Mouse (Mus musculus) hematopoietic stem cell, adult 5-6 weeks (primary cell): ENCODE measurements around the gene Rtf1. TPM values are rescaled to one million over a fixed set of nuclear protein-coding genes. Genes with fewer than 3 reads are reported as not detected.
"Not testable (repeated sequence)": the region's sequence is repeated elsewhere in the genome, so short reads cannot be mapped to it uniquely, and the experiment has no call there.

Source experiments
- ATAC-seq, 2 experiments: fragments of 125-278 bp in 1 of 2; replicated peaks in 1 of 2; 2 replicates each; pipeline ENCODE4 v1.8.0; 2016 to 2017; ENCODE audit warnings: inconsistent platforms in 2 of 2, mild to moderate bottlenecking in 2 of 2, moderate number of reproducible peaks in 2 of 2, low read depth in 1 of 2, moderate TSS enrichment in 1 of 2; ENCODE audit not compliant: low FRiP score in 2 of 2, poor library complexity in 2 of 2, severe bottlenecking in 2 of 2, insufficient read depth in 1 of 2, low TSS enrichment in 1 of 2
- total RNA-seq: library from RNA; stranded (forward); fragments of 172-1452, 232-1000 nt; gene quantifications from 2 replicates; pipeline ENCODE4 v1.2.3, GENCODE M21; 2017

Rtf1 gene
- total RNA-seq, result 33.1 and 44.5 TPM in 2 replicates

DNA sequence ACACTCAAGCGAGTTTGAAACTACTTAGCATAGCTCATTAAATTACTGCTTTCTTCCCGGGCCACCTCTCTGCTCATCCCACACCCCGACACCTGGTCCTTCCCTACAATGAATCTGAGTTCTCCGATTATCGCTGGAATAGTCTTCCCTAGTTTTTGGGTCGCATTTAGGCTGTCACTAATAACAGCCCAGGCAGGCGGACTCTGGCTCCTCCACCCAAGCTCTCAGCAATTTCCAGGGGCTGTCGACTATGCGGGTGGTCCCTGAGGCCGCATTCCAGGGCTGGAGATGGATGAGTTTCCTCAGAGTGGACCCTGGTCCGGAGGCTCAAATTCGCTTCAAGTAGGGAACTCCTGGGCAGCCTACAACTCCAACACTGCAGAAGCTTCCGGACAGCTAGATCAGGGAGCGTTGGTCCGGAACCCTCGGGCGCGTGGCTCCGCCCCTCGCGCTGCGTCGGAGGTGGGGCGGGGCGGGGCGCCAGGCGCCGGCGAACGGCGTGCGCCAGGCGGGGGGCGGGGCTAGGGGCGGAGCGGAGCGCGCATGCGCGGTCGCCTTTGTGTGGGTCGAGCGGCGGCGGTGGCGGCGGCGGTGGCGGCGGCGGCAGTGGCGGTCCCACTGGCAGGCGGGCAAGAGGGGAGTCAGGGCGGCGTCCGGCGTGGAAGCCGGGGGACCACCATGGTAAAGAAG lies at the start of gene Rtf1:
TSS of gene Rtf1 (plus strand) at position 544 of the 690 bp plus-strand sequence.
- peak; percentile 91 to 92 for ATAC-seq

DNA sequence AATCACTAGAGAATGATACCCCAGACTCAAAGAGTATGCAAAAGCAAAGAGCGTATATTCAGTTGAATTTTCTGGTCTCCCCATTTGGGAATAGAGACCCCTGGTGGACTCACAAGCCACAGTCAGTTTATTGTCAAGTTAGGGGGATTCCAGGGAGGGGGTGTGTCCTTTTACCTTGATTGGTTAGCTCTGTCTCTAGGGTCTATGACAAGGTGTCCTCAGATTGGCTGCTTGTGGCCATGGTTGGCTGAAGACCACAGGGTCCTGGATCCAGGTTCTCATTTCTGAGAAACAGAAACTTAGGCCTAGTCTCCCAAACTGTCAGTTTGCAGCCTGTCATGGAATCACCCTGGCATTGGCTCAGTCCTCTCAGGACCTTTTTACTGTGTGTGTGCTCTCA lies 38.1 kb upstream of the Rtf1 start:
- peak in 1 of 2 experiments; percentile 32; a peak in 1 of 4 replicates for ATAC-seq

- ATAC-seq, result no peak
Measured at GRCm38 (mm10) chr2:119641214-119641912, 33.5 kb upstream of the Rtf1 start.

DNA sequence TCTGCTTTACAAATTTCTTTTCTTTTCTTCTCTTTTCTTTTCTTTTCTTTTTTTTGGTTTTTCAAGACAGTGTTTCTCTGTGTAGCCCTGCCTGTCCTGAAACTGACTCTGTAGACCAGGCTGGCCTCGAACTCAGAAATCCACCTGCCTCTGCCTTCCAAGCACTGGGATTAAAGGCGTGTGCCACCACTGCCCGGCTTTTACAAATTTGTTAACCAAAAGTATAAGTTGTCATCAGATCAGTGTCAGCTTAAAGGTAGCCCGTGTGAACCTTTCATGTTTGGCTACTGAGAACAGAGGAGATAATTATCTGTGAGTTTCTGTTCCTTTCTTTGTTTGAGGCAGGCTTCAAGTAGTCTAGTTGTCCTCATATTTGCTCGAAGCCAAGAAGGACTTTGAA lies 30.6 kb upstream of the Rtf1 start:
- no peak for ATAC-seq

DNA sequence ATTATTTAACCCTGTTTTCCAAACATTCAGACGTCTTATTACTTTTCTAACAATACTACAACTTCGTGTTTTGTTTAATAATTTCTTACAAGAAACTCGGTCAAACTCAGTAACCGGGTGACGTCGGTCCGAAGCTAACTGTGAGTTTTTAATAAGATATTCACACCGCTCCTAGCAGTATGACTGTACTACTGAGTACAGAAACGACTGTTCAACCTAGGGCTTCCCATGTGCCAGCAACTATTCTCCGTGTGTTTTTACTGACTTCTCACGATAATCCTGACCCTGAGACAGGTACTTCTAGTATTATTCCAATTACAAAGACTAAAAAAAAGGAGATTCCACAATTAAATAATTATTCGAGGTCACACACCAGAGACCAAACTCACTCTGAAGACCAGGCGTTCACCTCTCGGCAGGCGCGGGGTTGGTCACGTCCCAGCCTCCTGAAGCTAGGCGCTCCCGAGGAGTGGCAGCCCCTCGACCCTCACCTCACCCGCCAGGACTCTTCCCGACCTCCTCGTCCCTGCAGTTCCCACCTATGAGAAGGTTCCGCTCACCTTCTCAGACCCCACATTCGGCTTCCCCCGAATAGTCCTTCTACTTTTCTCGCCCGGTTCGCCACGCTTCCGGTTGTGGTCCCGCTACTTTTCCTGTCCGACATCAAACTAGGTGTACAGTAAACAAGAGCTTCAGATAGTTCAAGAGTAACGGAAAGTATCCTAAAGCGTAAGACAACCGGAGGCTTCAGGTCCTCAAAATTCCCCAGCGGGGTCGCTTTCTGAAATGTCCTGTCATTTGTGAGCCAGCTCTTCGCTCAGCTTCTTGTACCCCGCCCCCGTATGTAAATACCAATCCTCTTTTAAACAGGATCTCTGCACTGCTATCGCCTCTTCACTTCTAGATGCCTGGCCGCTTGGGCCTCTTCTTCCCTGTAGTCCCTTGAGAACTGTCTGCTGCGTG lies 12.4 kb upstream of the Rtf1 start, which contains the start of gene Ndufaf1:
TSS of gene Ndufaf1 (minus strand) at position 608 of the 963 bp plus-strand sequence.
- peak; percentile 69 to 84 for ATAC-seq

DNA sequence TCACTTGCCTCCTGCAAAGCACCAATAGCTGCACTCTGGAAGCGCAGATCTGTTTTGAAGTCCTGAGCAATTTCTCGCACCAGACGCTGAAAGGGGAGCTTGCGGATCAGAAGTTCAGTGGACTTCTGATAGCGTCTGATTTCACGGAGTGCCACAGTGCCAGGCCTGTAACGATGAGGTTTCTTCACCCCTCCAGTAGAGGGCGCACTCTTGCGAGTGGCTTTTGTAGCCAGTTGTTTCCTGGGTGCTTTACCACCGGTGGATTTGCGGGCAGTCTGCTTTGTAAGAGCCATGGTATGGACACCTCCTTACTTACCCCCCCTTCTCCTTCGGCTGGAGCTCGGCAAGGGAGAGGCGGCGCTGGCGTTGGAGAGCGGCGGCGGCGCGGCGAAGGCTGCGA lies 9.1 kb upstream of the Rtf1 start:
- not testable (repeated sequence) for ATAC-seq

GRCm38 (mm10) chr2:119669010-119669409 lies 5.9 kb upstream of the Rtf1 start:
- no peak for ATAC-seq

DNA sequence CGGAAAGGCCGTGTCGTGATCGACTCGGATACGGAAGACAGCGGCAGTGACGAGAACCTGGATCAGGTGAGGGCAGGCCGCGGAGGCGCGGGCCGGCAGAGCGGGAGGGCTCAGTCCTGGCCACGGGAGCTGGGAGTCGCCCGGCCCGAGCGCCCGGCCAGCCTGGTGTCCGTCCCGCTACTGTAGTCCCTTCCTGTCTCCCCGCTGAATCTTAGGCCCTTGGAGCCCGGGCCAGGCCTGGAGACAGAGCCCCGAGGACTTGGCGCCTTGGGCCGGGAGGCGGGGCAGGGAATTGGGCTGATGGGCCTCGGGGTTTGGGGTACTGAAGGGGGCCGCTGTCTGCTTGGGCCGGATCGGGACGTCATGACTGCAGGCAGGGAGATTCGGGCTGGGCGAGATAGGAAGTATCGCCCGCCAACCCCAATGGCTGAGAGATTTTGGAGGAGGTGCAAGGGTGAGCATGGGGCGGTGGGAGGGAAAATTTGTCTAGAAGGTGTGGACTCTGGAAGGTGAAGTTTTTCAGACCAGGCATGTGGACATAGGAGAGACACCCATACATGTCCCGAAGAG lies 432 bp downstream of the Rtf1 start:
- ATAC-seq, result peak; percentile 43 to 58; a peak in 3 of 4 replicates

DNA sequence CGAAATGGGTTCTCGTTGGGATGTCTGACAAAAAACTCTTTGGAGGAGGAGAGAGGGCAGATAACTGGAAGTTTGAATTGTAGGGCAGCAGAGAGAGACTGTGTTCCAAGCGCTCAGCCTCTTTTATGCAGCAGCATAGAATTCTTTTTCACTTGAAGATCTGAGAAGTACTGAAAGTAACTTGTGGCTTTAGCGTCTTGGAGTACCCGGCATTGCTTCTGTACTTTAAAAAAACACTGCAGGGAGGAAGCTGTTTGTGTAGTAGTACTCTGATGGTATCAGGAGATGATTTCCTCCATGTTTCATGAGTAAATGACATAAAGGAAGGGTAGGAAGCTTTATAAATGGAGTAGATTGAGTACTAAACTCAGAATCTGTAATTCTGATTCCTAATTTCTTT lies 963 bp downstream of the Rtf1 start:
- 0 out of 4 replicates have a peak, but pooled peaks of 1 of the 2 experiments have one; percentile 3 for ATAC-seq

- no peak for ATAC-seq
Measured at GRCm38 (mm10) chr2:119683706-119684105, 8.8 kb downstream of the Rtf1 start.

DNA sequence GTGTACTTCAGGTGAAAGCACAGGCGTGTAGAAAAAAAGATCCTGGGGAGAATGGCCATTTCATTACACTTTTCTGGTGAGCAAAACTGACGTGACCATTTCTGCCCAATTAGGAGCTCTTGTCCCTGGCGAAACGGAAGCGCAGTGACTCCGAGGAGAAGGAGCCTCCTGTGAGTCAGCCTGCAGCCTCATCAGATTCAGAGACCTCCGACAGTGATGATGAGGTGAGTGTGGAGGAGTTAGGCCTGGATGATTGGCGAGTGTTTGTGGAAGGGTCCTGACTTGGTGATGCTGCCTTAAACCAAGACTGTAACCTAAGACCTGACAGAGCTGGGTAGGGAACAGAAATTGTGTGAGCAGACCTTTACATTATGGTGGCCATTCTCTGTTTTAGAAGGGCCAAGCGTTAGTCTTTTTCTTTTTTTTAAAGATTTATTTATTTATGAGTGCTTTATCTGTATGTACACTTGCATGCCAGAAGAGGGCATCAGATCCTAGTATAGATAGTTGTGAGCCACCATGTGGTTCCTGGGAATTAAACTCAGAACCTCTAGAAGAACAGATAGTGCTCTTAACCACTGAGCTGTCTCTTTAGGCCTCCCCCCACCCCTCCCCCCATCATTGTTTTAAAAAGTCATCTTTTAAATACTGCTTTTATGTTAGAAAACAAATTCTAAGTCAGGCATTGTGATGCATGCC lies 17.3 kb downstream of the Rtf1 start:
- no peak for ATAC-seq

- no peak for ATAC-seq
Measured at GRCm38 (mm10) chr2:119694826-119695225, 20.0 kb downstream of the Rtf1 start.

- no peak for ATAC-seq
Measured at GRCm38 (mm10) chr2:119696111-119696510, 21.2 kb downstream of the Rtf1 start.

GRCm38 (mm10) chr2:119698472-119698871 lies 23.6 kb downstream of the Rtf1 start:
- 0 out of 4 replicates have a peak, but pooled peaks of 1 of the 2 experiments have one; percentile 58 for ATAC-seq

DNA sequence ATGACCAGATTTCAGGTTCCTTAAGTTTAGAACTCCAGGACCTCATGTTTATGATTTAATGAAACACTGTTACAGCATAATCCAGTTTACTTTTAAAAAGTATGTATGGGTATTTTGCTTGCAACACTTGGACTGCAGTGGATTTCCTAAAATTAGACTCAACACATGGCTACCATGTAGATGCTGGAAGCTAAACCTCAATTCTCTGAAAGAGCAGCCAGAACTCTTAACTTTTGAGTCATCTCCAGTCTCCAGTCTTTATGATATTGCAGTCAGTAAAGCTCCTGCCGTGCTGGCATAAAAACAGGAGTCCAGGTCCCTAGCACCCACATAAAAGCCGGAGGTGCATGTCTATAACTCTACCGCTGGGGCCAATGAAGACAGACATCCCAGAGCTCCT lies 25.1 kb downstream of the Rtf1 start:
- no peak for ATAC-seq

DNA sequence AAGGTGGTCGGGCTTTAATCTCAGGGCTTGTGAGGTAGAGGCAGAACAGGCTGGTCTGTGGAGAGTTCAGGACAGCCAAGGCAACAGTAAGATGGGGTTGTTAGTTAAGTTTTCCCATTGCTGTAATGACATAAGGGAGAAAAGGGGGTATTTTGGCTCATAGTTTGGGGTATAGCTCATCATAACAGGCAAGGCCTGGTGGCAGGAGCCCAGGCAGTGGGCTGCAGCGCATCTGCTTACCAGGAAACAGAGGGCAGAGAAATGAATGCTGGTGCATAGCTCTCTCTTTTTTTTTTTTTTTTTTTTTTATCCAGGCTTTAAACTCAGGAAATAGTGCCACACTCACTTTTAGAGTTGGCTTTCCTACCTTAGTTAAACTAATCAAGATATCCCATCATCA lies 28.3 kb downstream of the Rtf1 start:
- no peak for ATAC-seq

- ATAC-seq, result no peak
Measured at GRCm38 (mm10) chr2:119707676-119708075, 32.8 kb downstream of the Rtf1 start.
